Mouse (Mus musculus) bone marrow macrophage, adult 2 months (primary cell): Measurements from ENCODE around the gene Foxn3.

Experiments
- CTCF ChIP-seq: IDR thresholded peaks from 2 replicates; pipeline ENCODE4 v1.5.1; 2012; ENCODE audit warnings: low read depth, mild to moderate bottlenecking, low read length, moderate library complexity
- POLR2A ChIP-seq: IDR thresholded peaks from 2 replicates; pipeline ENCODE4 v1.6.1; 2012; ENCODE audit warnings: mild to moderate bottlenecking, low read depth, low read length, borderline replicate concordance

DNA sequence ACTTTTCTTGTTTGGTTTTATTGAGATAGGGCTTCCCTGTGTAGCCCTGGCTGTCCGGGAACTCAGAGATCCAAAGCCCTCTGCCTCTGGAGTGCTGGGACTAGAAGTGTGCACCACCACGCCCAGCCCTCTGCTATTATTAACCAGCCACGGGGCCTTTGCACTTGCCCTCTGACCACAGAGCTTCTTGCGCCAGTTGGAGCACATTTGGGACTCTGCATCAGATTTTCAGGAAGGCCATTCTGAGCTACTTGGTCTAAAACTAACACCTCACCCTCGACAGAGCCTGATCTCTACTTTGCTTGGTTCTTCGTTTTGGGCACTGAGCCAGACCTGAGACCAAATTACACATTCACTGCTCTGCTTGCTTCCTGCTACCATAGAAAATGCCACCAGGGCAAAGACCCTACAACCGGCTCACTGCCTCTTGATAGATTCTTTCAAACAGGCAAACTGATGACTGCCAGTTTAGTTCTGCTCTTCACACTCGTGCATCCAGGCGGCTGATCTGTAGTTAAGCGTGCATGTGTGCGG is 301.2 kb downstream of the Foxn3 start:
- no peak for TF ChIP-seq CTCF
- TF ChIP-seq POLR2A = no peak
